Mouse (Mus musculus) kidney, postnatal 0 days (tissue): Measurements from ENCODE around the gene Rpl12. TPM values are rescaled to one million over a fixed set of nuclear protein-coding genes. Genes with fewer than 3 reads are reported as not detected.
A peak's percentile ranks its signal among the peaks of the same experiment; 100 is the strongest.

Source experiments
- ATAC-seq: fragments of 200-750 bp; cut with Nextera tagmentation; replicated peaks from 2 replicates; pipeline ENCODE4 v1.8.0; 2017; ENCODE audit warnings: low read depth, moderate number of reproducible peaks, moderate TSS enrichment, moderate library complexity; ENCODE audit not compliant: low FRiP score
- DNase-seq: peaks from one replicate; pipeline ENCODE4 v3.0.0-alpha.2; 2016; ENCODE audit warnings: low spot score
- H3K27ac ChIP-seq: fragments of 300-500 bp; sonication (generic); 2 replicates; pipeline ENCODE4 v1.5.1; 2014; ENCODE audit warnings: mild to moderate bottlenecking
- H3K27me3 ChIP-seq: fragments of 300-500 bp; sonication (generic); 2 replicates; pipeline ENCODE4 v1.6.1; 2014; ENCODE audit warnings: low read length, mixed read lengths; ENCODE audit not compliant: insufficient read depth
- H3K36me3 ChIP-seq: fragments of 300-500 bp; sonication (generic); 2 replicates; pipeline ENCODE4 v1.6.1; 2014; ENCODE audit warnings: low read length, mixed read lengths; ENCODE audit not compliant: insufficient read depth
- H3K4me1 ChIP-seq: fragments of 300-500 bp; sonication (generic); replicated peaks from 2 replicates; pipeline ENCODE4 v1.6.1; 2014; ENCODE audit warnings: antibody characterized with exemption, low read length, mixed read lengths; ENCODE audit not compliant: insufficient read depth
- H3K4me2 ChIP-seq: fragments of 300-500 bp; sonication (generic); 2 replicates; pipeline ENCODE4 v1.6.1; 2014; ENCODE audit warnings: mild to moderate bottlenecking, low read length, moderate library complexity, mixed read lengths
- H3K4me3 ChIP-seq: fragments of 300-500 bp; sonication (generic); replicated peaks from 2 replicates; pipeline ENCODE4 v1.5.1; 2014; ENCODE audit warnings: low read depth, low read length
- H3K9ac ChIP-seq: fragments of 300-500 bp; sonication (generic); 2 replicates; pipeline ENCODE4 v1.6.1; 2014; ENCODE audit warnings: low read depth, low read length
- H3K9me3 ChIP-seq: fragments of 300-500 bp; sonication (generic); replicated peaks from 2 replicates; pipeline ENCODE4 v1.6.1; 2016; ENCODE audit warnings: low read length, inconsistent platforms, mixed read lengths
- CTCF ChIP-seq: IDR thresholded peaks from 2 replicates; pipeline ENCODE4 v1.5.1; 2016; ENCODE audit warnings: antibody characterized with exemption, low read depth, mild to moderate bottlenecking, moderate library complexity
- WGBS: fragments of 180-500 bp; shearing (Covaris S2); extraction: QIAGEN DNeasy Blood & Tissue Kit; methylation state at CpG from one replicate; pipeline ENCODE4 v1.1.7; 2014; 5-methylcytosine and 5-hydroxymethylcytosine counted together
- polyA plus RNA-seq: library from polyadenylated mRNA; unstranded; fragments of >200 nt; fragmentation: Nextera tagmentation; extraction: Ambion mirVana; gene quantifications from 2 replicates; pipeline ENCODE4 v1.2.1, GENCODE M21; 2015

Gene Rpl12
- polyA plus RNA-seq, 1 experiment from 2014 or later: 195 TPM

- Histone ChIP-seq H3K9ac (peak overlapping the region; percentile 69), H3K27me3 (no peaks in the 10 kb centered on the region), H3K4me1 (peaks cover 5% of the 10 kb centered on the region), H3K27ac (peak overlapping the region; percentile 96), H3K4me3 (peak overlapping the region; percentile 51), H3K36me3 (peaks cover 20% of the 10 kb centered on the region; the same call in 1 of the 2 replicates), H3K9me3 (no peaks in the 10 kb centered on the region), H3K4me2 (peak overlapping the region; percentile 69)
- TF ChIP-seq CTCF: no peak
- 9% methylated on average over 13 of the region's 13 CpGs for WGBS
- no peak for DNase-seq
- ATAC-seq: no peak
These were observed 4.9 kb downstream of the Rpl12 start for GRCm38 (mm10) chr2:32966184-32966688.

- Histone ChIP-seq H3K27me3 (no peaks in the 10 kb centered on the region), H3K36me3 (peaks cover 20% of the 10 kb centered on the region; the same call in 1 of the 2 replicates), H3K4me1 (peaks cover 5% of the 10 kb centered on the region), H3K4me3 (peak overlapping the region; percentile 51), H3K9ac (peak overlapping the region; percentile 69), H3K27ac (peak overlapping the region; percentile 96), H3K4me2 (peak overlapping the region; percentile 69), H3K9me3 (no peaks in the 10 kb centered on the region)
- WGBS: 1% methylated on average over 55 of the region's 55 CpGs
- peak; percentile 88 for ATAC-seq
- peak; percentile 72 for TF ChIP-seq CTCF
- DNase-seq: peak; percentile 92
These were observed 5.6 kb downstream of the Rpl12 start for GRCm38 (mm10) chr2:32966689-32967631.

GRCm38 (mm10) chr2:32968024-32968614 lies 6.8 kb downstream of the Rpl12 start:
- ATAC-seq (no peak), DNase-seq (no peak)
- H3K4me3 ChIP-seq: no peak overlapping the region
- 80% methylated on average over 9 of the region's 9 CpGs for WGBS
- no peak for TF ChIP-seq CTCF
- no peak overlapping the region for H3K27ac ChIP-seq
- H3K36me3 ChIP-seq: peaks cover 18% of the 10 kb centered on the region; the same call in 1 of the 2 replicates
- H3K4me1 ChIP-seq: peaks cover 5% of the 10 kb centered on the region
- H3K27me3 ChIP-seq: no peaks in the 10 kb centered on the region
- no peak overlapping the region for H3K9ac ChIP-seq
- H3K9me3 ChIP-seq: no peaks in the 10 kb centered on the region
- peak overlapping the region; percentile 69 for H3K4me2 ChIP-seq

- Histone ChIP-seq H3K9ac (no peak overlapping the region), H3K27me3 (no peaks in the 10 kb centered on the region), H3K4me2 (no peak overlapping the region), H3K4me3 (no peak overlapping the region), H3K36me3 (peaks cover 12% of the 10 kb centered on the region; the same call in 1 of the 2 replicates), H3K27ac (no peak overlapping the region), H3K4me1 (peaks cover 5% of the 10 kb centered on the region; the same call in 1 of the 2 replicates), H3K9me3 (no peaks in the 10 kb centered on the region)
- no peak for TF ChIP-seq CTCF
- no peak for ATAC-seq
- DNase-seq: no peak
- 82% methylated on average over 8 of the region's 8 CpGs for WGBS
These were observed 8.0 kb downstream of the Rpl12 start for GRCm38 (mm10) chr2:32969326-32969725.

DNA sequence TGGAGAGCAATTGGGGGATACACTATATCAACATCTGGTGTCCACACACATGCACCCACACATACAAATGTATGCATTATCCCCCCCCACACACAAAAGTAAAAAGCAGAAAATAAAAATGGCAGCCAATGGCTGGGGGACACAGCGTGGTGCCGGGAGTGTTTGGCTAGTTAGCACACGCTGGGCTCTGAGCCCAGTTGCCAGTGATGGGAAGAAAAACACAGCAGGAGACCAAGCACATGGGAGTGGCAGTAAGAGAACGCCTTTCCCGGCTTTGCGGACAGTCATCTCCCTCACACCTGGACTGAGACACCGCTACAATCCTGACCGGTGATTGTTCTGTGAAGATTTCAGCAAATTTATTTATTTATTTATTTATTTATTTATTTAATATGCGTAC lies 9.9 kb downstream of the Rpl12 start:
- H3K27me3 ChIP-seq: no peaks in the 10 kb centered on the region
- peaks cover 5% of the 10 kb centered on the region; the same call in 1 of the 2 replicates for H3K4me1 ChIP-seq
- DNase-seq: no peak
- ATAC-seq: no peak
- no peak overlapping the region for H3K27ac ChIP-seq
- TF ChIP-seq CTCF: no peak
- H3K36me3 ChIP-seq: peaks cover 15% of the 10 kb centered on the region; the same call in 1 of the 2 replicates
- WGBS: 61% methylated on average over 9 of the region's 9 CpGs
- H3K9me3 ChIP-seq: no peaks in the 10 kb centered on the region
- H3K4me2 ChIP-seq: no peak overlapping the region
- no peak overlapping the region for H3K4me3 ChIP-seq
- no peak overlapping the region for H3K9ac ChIP-seq

GRCm38 (mm10) chr2:32974216-32974615 lies 12.9 kb downstream of the Rpl12 start:
- no peak for TF ChIP-seq CTCF
- Histone ChIP-seq H3K4me2 (no peak overlapping the region), H3K27me3 (no peaks in the 10 kb centered on the region), H3K9ac (no peak overlapping the region), H3K27ac (no peak overlapping the region), H3K4me3 (no peak overlapping the region), H3K36me3 (peaks cover 15% of the 10 kb centered on the region; the same call in 1 of the 2 replicates), H3K9me3 (no peaks in the 10 kb centered on the region), H3K4me1 (no peaks in the 10 kb centered on the region)
- no peak for ATAC-seq
- WGBS: 93% methylated on average over 8 of the region's 8 CpGs
- no peak for DNase-seq
